In genomic region chr16:11676006-11676405, GRCm38 (mm10) we compare ENCODE assay signal across 22 mouse cellular contexts.
DNase-seq lines count a peak whose midpoint lies in the region; ATAC-seq and TF ChIP-seq lines count a peak whose summit lies in the region.
"Had no signal": no experiment of that assay in that cellular context is flagged by ENCODE, and none has a peak within 500 bp of the region (broad histone marks: within the 10 kb centered on the region; RNA-seq: fewer than 3 reads in every experiment).

No protein-coding gene starts in this region.

- no peak for TF ChIP-seq RAD21 in MEL (IDR thresholded peaks at IDR 0.05; ENCODE audit: low read depth, low read length)

- H3K9me3 ChIP-seq in MEL (replicated peaks; ENCODE audit: insufficient read depth, low read length), result no peaks in the 10 kb centered on the region
- H3K9me3 ChIP-seq: stomach, embryonic 15.5 days had no signal

- intact Hi-C loops in heart, postnatal 25 days (cut with DNase I), result no loop called here
- intact Hi-C loops in left cerebral cortex, postnatal 4 days (cut with DNase I), result no loop called here

- no peaks in the 10 kb centered on the region for H3K79me2 ChIP-seq in MEL (ENCODE audit: control insufficient read depth, insufficient read depth, low read length, poor library complexity)

- no peak overlapping the region for H3K27ac ChIP-seq in MEL (ENCODE audit: control insufficient read depth, low read depth, low read length)
- H3K27ac ChIP-seq in cortical plate, adult 2 months (ENCODE audit: insufficient read depth, low read length), result 0 out of 2 replicates have a peak overlapping the region, but pooled peaks have one; percentile 15
- H3K27ac ChIP-seq: gastrocnemius, adult 2 months; heart, embryonic 13.5 days; hindbrain, postnatal 0 days; kidney, postnatal 0 days; liver, embryonic 14.5 days; stomach, embryonic 15.5 days had no signal

- H3K36me3 ChIP-seq in MEL (ENCODE audit: control insufficient read depth in 1 of 2, insufficient read depth in 2 of 2, low read length in 2 of 2), result no peaks in the 10 kb centered on the region
- H3K36me3 ChIP-seq: heart, embryonic 13.5 days; stomach, embryonic 15.5 days had no signal

- H3K27me3 ChIP-seq in MEL (ENCODE audit: control insufficient read depth in 1 of 2, insufficient read depth in 2 of 2, low read length in 2 of 2), result peaks cover 0 to 1% of the 10 kb centered on the region in 2 experiments; a peak in 1 of 4 replicates
- H3K27me3 ChIP-seq: CH12.LX; heart, embryonic 13.5 days; megakaryocyte, embryonic 14.5 days; stomach, embryonic 15.5 days had no signal

- no peak for TF ChIP-seq POLR2A in MEL (IDR thresholded peaks at IDR 0.05; ENCODE audit: control insufficient read depth in 1 of 2, insufficient read depth in 1 of 2, low read depth in 1 of 2, low read length in 2 of 2, poor library complexity in 1 of 2)
- no peak for TF ChIP-seq POLR2A in cortical plate, adult 2 months (IDR thresholded peaks at IDR 0.05; ENCODE audit: extremely low read depth, insufficient read depth, low read length)

- no peak for TF ChIP-seq EP300 in MEL (IDR thresholded peaks at IDR 0.05; ENCODE audit: low read depth in 1 of 2, low read length in 2 of 2)

- ATAC-seq in neutrophil, adult 5-6 weeks (ENCODE audit: extremely low read depth, insufficient number of reproducible peaks, low FRiP score, poor library complexity, severe bottlenecking), result peak; percentile 63; the same call in 1 of the 2 replicates
- ATAC-seq: hindbrain, postnatal 0 days; midbrain, embryonic 16.5 days had no signal

- no peak overlapping the region for H3K9ac ChIP-seq in MEL (ENCODE audit: control insufficient read depth, low read depth, low read length, poor library complexity, severe bottlenecking)
- H3K9ac ChIP-seq: heart, embryonic 13.5 days; liver, embryonic 14.5 days; stomach, embryonic 15.5 days had no signal

- TF ChIP-seq CTCF in MEL (IDR thresholded peaks at IDR 0.05 in 2 of 3, conservative IDR thresholded peaks at IDR 0.05 in 1 of 3; ENCODE audit: control insufficient read depth in 1 of 3, insufficient read depth in 1 of 3, low read depth in 2 of 3, low read length in 3 of 3, poor library complexity in 1 of 3, severe bottlenecking in 1 of 3), result no peak
- no peak for TF ChIP-seq CTCF in cortical plate, adult 2 months (IDR thresholded peaks at IDR 0.05; ENCODE audit: extremely low read depth, insufficient read depth, low read length)

- H3K4me1 ChIP-seq in MEL (ENCODE audit: control insufficient read depth in 1 of 2, insufficient read depth in 2 of 2, low read length in 2 of 2), result no peaks in the 10 kb centered on the region
- no peaks in the 10 kb centered on the region; the same call in 1 of the 2 replicates for H3K4me1 ChIP-seq in cortical plate, adult 2 months (ENCODE audit: control insufficient read depth, insufficient read depth, low read length)
- H3K4me1 ChIP-seq: stomach, embryonic 15.5 days had no signal

- H3K4me3 ChIP-seq in MEL (ENCODE audit: control insufficient read depth in 1 of 2, insufficient read depth in 1 of 2, low read depth in 2 of 2, low read length in 2 of 2), result no peak overlapping the region
- no peak overlapping the region for H3K4me3 ChIP-seq in cortical plate, adult 2 months (ENCODE audit: insufficient read depth, low read length)
- H3K4me3 ChIP-seq: gastrocnemius, adult 2 months; heart, embryonic 13.5 days; megakaryocyte, embryonic 14.5 days; stomach, embryonic 15.5 days had no signal

- DNase-seq in heart, adult 11 months, result peak; percentile 89
- no peak for DNase-seq in heart, postnatal 25 days (ENCODE audit: low spot score)
- peak; percentile 8 for DNase-seq in MEL (ENCODE audit: low read depth, low spot score)
- DNase-seq in layer of hippocampus, postnatal 25 days (ENCODE audit: extremely low spot score in 1 of 2, low spot score in 1 of 2), result no peak
- no peak for DNase-seq in adrenal gland, postnatal 36 days
- DNase-seq in left cerebral cortex, postnatal 4 days, result no peak
- DNase-seq: cerebellum, adult 9-11 months; gastrocnemius, adult 2 months; heart, postnatal 36 days; kidney, adult 11 months; right cerebral cortex, postnatal 14 days; thymus, adult 2 months had no signal

TF ChIP-seq in MEL, 35 proteins besides CTCF, POLR2A, EP300 and RAD21:
- TF ChIP-seq KAT2A (conservative IDR thresholded peaks at IDR 0.05; ENCODE audit: low read depth, low read length) (no peak), ZNF384 (IDR thresholded peaks at IDR 0.05; ENCODE audit: low read depth, low read length) (no peak), MXI1 (IDR thresholded peaks at IDR 0.05; ENCODE audit: low read depth, low read length) (no peak), RCOR1 (IDR thresholded peaks at IDR 0.05; ENCODE audit: low read depth, low read length) (no peak), POLR2AphosphoS2 (IDR thresholded peaks at IDR 0.05; ENCODE audit: low read length) (no peak), ETS1 (IDR thresholded peaks at IDR 0.05; ENCODE audit: low read depth, low read length) (no peak), ZKSCAN1 (IDR thresholded peaks at IDR 0.05; ENCODE audit: low read depth, low read length) (no peak)

Comparison
In these comparisons a context has a peak if more than half of its experiments do, and no peak if none do; other contexts are left out.
1. DNase-seq: peak in heart, adult 11 months (single experiment) and MEL (single experiment); none in heart, postnatal 25 days (single experiment), layer of hippocampus, postnatal 25 days (0 of 2), adrenal gland, postnatal 36 days (0 of 2) and left cerebral cortex, postnatal 4 days (single experiment).